Mouse (Mus musculus): ENCODE data around the gene Shcbp1l. TPM values are rescaled to one million over a fixed set of nuclear protein-coding genes. Genes with fewer than 3 reads are reported as not detected.
"Not testable (repeated sequence)": the region's sequence is repeated elsewhere in the genome, so short reads cannot be mapped to it uniquely, and the experiment has no call there.

The Shcbp1l gene
- total and polyA plus RNA-seq, 2 experiments from 2014 or later = 0.93 to 1.2 TPM

GRCm38 (mm10) chr1:153411723-153412122, 13.2 kb upstream of the Shcbp1l start:
- ATAC-seq (ENCODE audit: low FRiP score) (no peak), DNase-seq (ENCODE audit: low spot score) (no peak)
- H3K9me3 ChIP-seq (ENCODE audit: low read length) = no peaks in the 10 kb centered on the region
- no peak overlapping the region for H3K4me2 ChIP-seq (ENCODE audit: low read depth, low read length, poor library complexity, severe bottlenecking)
- no peak overlapping the region for H3K27ac ChIP-seq (ENCODE audit: low read depth, low read length)
- H3K4me3 ChIP-seq (ENCODE audit: low read depth, low read length) = no peak overlapping the region
- H3K9ac ChIP-seq (replicated peaks; ENCODE audit: low read length, poor library complexity, severe bottlenecking) = no peak overlapping the region
- H3K27me3 ChIP-seq (ENCODE audit: insufficient read depth, low read length) = no peaks in the 10 kb centered on the region
- TF ChIP-seq CTCF (IDR thresholded peaks at IDR 0.05) = no peak
- H3K4me1 ChIP-seq (ENCODE audit: insufficient read depth, low read length) = no peaks in the 10 kb centered on the region
- WGBS = 90% methylated on average over 6 of the region's 6 CpGs
- no peaks in the 10 kb centered on the region for H3K36me3 ChIP-seq (ENCODE audit: insufficient read depth, low read length)

- DNase-seq (ENCODE audit: low spot score); H3K9me3 ChIP-seq (ENCODE audit: low read length); H3K9ac ChIP-seq (replicated peaks; ENCODE audit: low read length, poor library complexity, severe bottlenecking); H3K4me2 ChIP-seq (ENCODE audit: low read depth, low read length, poor library complexity, severe bottlenecking); H3K4me3 ChIP-seq (ENCODE audit: low read depth, low read length); H3K4me1 ChIP-seq (ENCODE audit: insufficient read depth, low read length); H3K27me3 ChIP-seq (ENCODE audit: insufficient read depth, low read length); H3K36me3 ChIP-seq (ENCODE audit: insufficient read depth, low read length); ATAC-seq (ENCODE audit: low FRiP score); H3K27ac ChIP-seq (ENCODE audit: low read depth, low read length): not testable (repeated sequence)
- WGBS = 65% methylated on average over 2 of the region's 4 CpGs
These were observed 12.1 kb upstream of the Shcbp1l start for GRCm38 (mm10) chr1:153412663-153413396.

GRCm38 (mm10) chr1:153413397-153414020, 11.5 kb upstream of the Shcbp1l start:
- WGBS = 74% methylated on average over 13 of the region's 13 CpGs
- DNase-seq (ENCODE audit: low spot score); ATAC-seq (ENCODE audit: low FRiP score); H3K4me1 ChIP-seq (ENCODE audit: insufficient read depth, low read length); H3K4me3 ChIP-seq (ENCODE audit: low read depth, low read length); H3K4me2 ChIP-seq (ENCODE audit: low read depth, low read length, poor library complexity, severe bottlenecking); H3K27me3 ChIP-seq (ENCODE audit: insufficient read depth, low read length); H3K9me3 ChIP-seq (ENCODE audit: low read length); H3K27ac ChIP-seq (ENCODE audit: low read depth, low read length); H3K36me3 ChIP-seq (ENCODE audit: insufficient read depth, low read length); H3K9ac ChIP-seq (replicated peaks; ENCODE audit: low read length, poor library complexity, severe bottlenecking): not testable (repeated sequence)

- not testable (repeated sequence) for DNase-seq (ENCODE audit: low spot score); H3K9ac ChIP-seq (replicated peaks; ENCODE audit: low read length, poor library complexity, severe bottlenecking); H3K27ac ChIP-seq (ENCODE audit: low read depth, low read length); H3K4me2 ChIP-seq (ENCODE audit: low read depth, low read length, poor library complexity, severe bottlenecking); ATAC-seq (ENCODE audit: low FRiP score); H3K27me3 ChIP-seq (ENCODE audit: insufficient read depth, low read length); H3K4me3 ChIP-seq (ENCODE audit: low read depth, low read length); H3K4me1 ChIP-seq (ENCODE audit: insufficient read depth, low read length); H3K9me3 ChIP-seq (ENCODE audit: low read length); H3K36me3 ChIP-seq (ENCODE audit: insufficient read depth, low read length)
- 84% methylated on average over 24 of the region's 24 CpGs for WGBS
These were observed 10.7 kb upstream of the Shcbp1l start for GRCm38 (mm10) chr1:153414114-153414723.

- DNase-seq (ENCODE audit: low spot score) = no peak
- no peak for TF ChIP-seq CTCF (IDR thresholded peaks at IDR 0.05)
- no peak overlapping the region for H3K4me2 ChIP-seq (ENCODE audit: low read depth, low read length, poor library complexity, severe bottlenecking)
- no peak overlapping the region for H3K9ac ChIP-seq (replicated peaks; ENCODE audit: low read length, poor library complexity, severe bottlenecking)
- H3K27ac ChIP-seq (ENCODE audit: low read depth, low read length) = no peak overlapping the region
- H3K4me1 ChIP-seq (ENCODE audit: insufficient read depth, low read length) = no peaks in the 10 kb centered on the region
- whole genome bisulfite sequencing = 88% methylated on average over 4 of the region's 4 CpGs
- no peaks in the 10 kb centered on the region for H3K9me3 ChIP-seq (ENCODE audit: low read length)
- no peak overlapping the region for H3K4me3 ChIP-seq (ENCODE audit: low read depth, low read length)
- no peaks in the 10 kb centered on the region for H3K36me3 ChIP-seq (ENCODE audit: insufficient read depth, low read length)
- no peak for ATAC-seq (ENCODE audit: low FRiP score)
- no peaks in the 10 kb centered on the region for H3K27me3 ChIP-seq (ENCODE audit: insufficient read depth, low read length)
These were observed 10.0 kb upstream of the Shcbp1l start for GRCm38 (mm10) chr1:153414962-153415361.

GRCm38 (mm10) chr1:153415742-153416141, 9.2 kb upstream of the Shcbp1l start:
- not testable (repeated sequence) for DNase-seq (ENCODE audit: low spot score); ATAC-seq (ENCODE audit: low FRiP score); H3K4me2 ChIP-seq (ENCODE audit: low read depth, low read length, poor library complexity, severe bottlenecking); H3K9me3 ChIP-seq (ENCODE audit: low read length); H3K27ac ChIP-seq (ENCODE audit: low read depth, low read length); H3K36me3 ChIP-seq (ENCODE audit: insufficient read depth, low read length); H3K27me3 ChIP-seq (ENCODE audit: insufficient read depth, low read length); H3K4me1 ChIP-seq (ENCODE audit: insufficient read depth, low read length); H3K9ac ChIP-seq (replicated peaks; ENCODE audit: low read length, poor library complexity, severe bottlenecking); H3K4me3 ChIP-seq (ENCODE audit: low read depth, low read length)
- 80% methylated on average over 2 of the region's 5 CpGs for WGBS

- WGBS = 86% methylated on average over 3 of the region's 3 CpGs
- H3K36me3 ChIP-seq (ENCODE audit: insufficient read depth, low read length); ATAC-seq (ENCODE audit: low FRiP score); H3K9me3 ChIP-seq (ENCODE audit: low read length); DNase-seq (ENCODE audit: low spot score); H3K4me3 ChIP-seq (ENCODE audit: low read depth, low read length); H3K4me1 ChIP-seq (ENCODE audit: insufficient read depth, low read length); H3K27me3 ChIP-seq (ENCODE audit: insufficient read depth, low read length); H3K27ac ChIP-seq (ENCODE audit: low read depth, low read length); H3K4me2 ChIP-seq (ENCODE audit: low read depth, low read length, poor library complexity, severe bottlenecking); H3K9ac ChIP-seq (replicated peaks; ENCODE audit: low read length, poor library complexity, severe bottlenecking): not testable (repeated sequence)
These were observed 8.6 kb upstream of the Shcbp1l start for GRCm38 (mm10) chr1:153416271-153416832.

GRCm38 (mm10) chr1:153417805-153418204, 7.2 kb upstream of the Shcbp1l start:
- not testable (repeated sequence) for H3K9ac ChIP-seq (replicated peaks; ENCODE audit: low read length, poor library complexity, severe bottlenecking); H3K27ac ChIP-seq (ENCODE audit: low read depth, low read length); H3K9me3 ChIP-seq (ENCODE audit: low read length); ATAC-seq (ENCODE audit: low FRiP score); H3K27me3 ChIP-seq (ENCODE audit: insufficient read depth, low read length); DNase-seq (ENCODE audit: low spot score); H3K4me2 ChIP-seq (ENCODE audit: low read depth, low read length, poor library complexity, severe bottlenecking); H3K36me3 ChIP-seq (ENCODE audit: insufficient read depth, low read length); H3K4me3 ChIP-seq (ENCODE audit: low read depth, low read length); H3K4me1 ChIP-seq (ENCODE audit: insufficient read depth, low read length)
- WGBS = 61% methylated on average over 4 of the region's 4 CpGs
